Mouse (Mus musculus) E14TG2a.4 (cell line): Measurements from ENCODE around the gene Ddx60.

Experiments used
- CTCF ChIP-seq: conservative IDR thresholded peaks from 2 replicates; pipeline ENCODE4 v1.5.1; 2014; ENCODE audit warnings: low read length
- POU5F1 ChIP-seq: IDR thresholded peaks from 2 replicates; pipeline ENCODE4 v1.6.1; 2014; ENCODE audit warnings: low read length, borderline replicate concordance

DNA sequence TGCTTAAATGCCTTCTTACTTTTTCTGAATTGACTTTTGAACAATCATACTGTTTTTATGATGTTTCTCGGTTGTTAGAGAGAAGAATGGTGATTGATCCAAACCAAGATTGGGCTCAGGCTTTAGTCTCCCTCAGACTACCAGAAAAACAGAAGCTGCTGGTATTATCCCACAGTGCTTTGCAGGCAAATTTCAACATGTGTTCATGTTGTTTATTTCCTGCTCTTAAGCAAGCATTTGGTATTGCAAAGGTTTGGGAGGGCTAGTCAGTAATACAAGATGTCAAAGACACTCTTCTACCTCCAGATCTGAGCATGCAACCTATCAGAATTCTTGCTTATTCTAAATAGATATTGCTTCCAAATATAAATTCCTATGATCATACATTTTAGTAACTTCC lies 31.1 kb upstream of the Ddx60 start:
- TF ChIP-seq CTCF (no peak), POU5F1 (no peak)
